Mouse (Mus musculus): ENCODE results near the gene Efcab14.

GRCm38 (mm10) chr4:115764581-115764980 lies 27.0 kb downstream of the Efcab14 start:
- TF ChIP-seq CHD2 (IDR thresholded peaks at IDR 0.05; ENCODE audit: low read length) (no peak), CTCF (conservative IDR thresholded peaks at IDR 0.05 in 1 of 2, IDR thresholded peaks at IDR 0.05 in 1 of 2; ENCODE audit: low read depth in 2 of 2, low read length in 2 of 2) (no peak), CHD1 (IDR thresholded peaks at IDR 0.05; ENCODE audit: low read depth, low read length) (no peak), ZMIZ1 (IDR thresholded peaks at IDR 0.05; ENCODE audit: low read depth, low read length) (no peak), MAX (IDR thresholded peaks at IDR 0.05; ENCODE audit: low read length) (no peak), MAFK (IDR thresholded peaks at IDR 0.05; ENCODE audit: insufficient replicate concordance, low read length) (no peak), KAT2A (IDR thresholded peaks at IDR 0.05; ENCODE audit: insufficient replicate concordance, low read length) (no peak), TCF12 (IDR thresholded peaks at IDR 0.05; ENCODE audit: low read depth, low read length) (no peak), EP300 (IDR thresholded peaks at IDR 0.05; ENCODE audit: low read length) (no peak), MAZ (IDR thresholded peaks at IDR 0.05; ENCODE audit: low read depth, low read length) (no peak), POLR2A (IDR thresholded peaks at IDR 0.05; ENCODE audit: low read depth, low read length) (no peak), MXI1 (IDR thresholded peaks at IDR 0.05; ENCODE audit: low read depth, low read length) (no peak), USF2 (conservative IDR thresholded peaks at IDR 0.05; ENCODE audit: low read depth, low read length) (no peak), ZC3H11A (IDR thresholded peaks at IDR 0.05; ENCODE audit: low read depth, low read length) (no peak)

All from CH12.LX (cell line).